Mouse (Mus musculus) liver, postnatal 0 days (tissue): Measurements from ENCODE around the gene Siah2.

Source experiments
- CTCF ChIP-seq: sonication (generic); IDR thresholded peaks from 2 replicates; pipeline ENCODE4 v1.5.1; 2016; ENCODE audit warnings: antibody characterized with exemption, low read depth
- EP300 ChIP-seq: IDR thresholded peaks from 2 replicates; pipeline ENCODE4 v1.6.1; 2016; ENCODE audit warnings: antibody characterized with exemption, low read depth, mild to moderate bottlenecking

- TF ChIP-seq CTCF (no peak), EP300 (no peak)
Observed at GRCm38 (mm10) chr3:58679996-58680395, 12.2 kb downstream of the Siah2 start.
